Mouse (Mus musculus) heart, postnatal 10 days (tissue): ENCODE measurements around the gene Olfr1416. TPM values are rescaled to one million over a fixed set of nuclear protein-coding genes. Genes with fewer than 3 reads are reported as not detected.
"Not testable (repeated sequence)": the region's sequence is repeated elsewhere in the genome, so short reads cannot be mapped to it uniquely, and the experiment has no call there.

ENCODE experiments used
- DNase-seq, 2 experiments: peaks; one replicate each; pipeline ENCODE4 v3.0.0; 2021
- intact Hi-C: fragments of 180-260 bp; cut with DNase I; formaldehyde crosslinking; loops from one replicate; pipeline ENCODE4 v1.15.1; 2025
- total RNA-seq, 2 experiments: library from RNA; stranded (reverse); gene quantifications; 2 replicates each; pipeline ENCODE4 v1.2.3; 2021

The Olfr1416 gene
- total RNA-seq = not detected

- intact Hi-C loops = no loop called here
- no peak for DNase-seq
Measured at GRCm38 (mm10) chr1:92485013-92485412, at the start of gene Olfr1416. TSS of gene Olfr1416 (minus strand) at chr1:92485113.

DNA sequence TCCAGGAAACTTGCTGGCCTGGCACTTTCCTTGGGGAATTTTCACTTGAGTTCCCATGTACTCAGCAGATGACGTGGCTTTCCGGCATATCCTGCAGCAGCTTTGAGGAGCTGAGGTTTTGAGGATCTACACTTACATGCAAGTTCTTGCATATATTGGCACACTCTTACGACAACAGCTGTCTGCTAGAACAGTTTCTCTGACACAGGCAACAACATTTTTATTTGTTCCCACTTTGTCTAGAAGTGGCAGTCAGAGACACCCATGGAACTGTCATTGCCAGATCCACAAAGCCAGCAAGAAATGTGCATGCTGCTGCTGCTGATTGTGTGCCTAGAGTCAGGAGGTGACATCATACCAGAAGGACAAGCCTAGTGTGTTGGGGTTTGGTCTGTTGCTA, 38.9 kb upstream of the Olfr1416 start:
- no peak for DNase-seq
- intact Hi-C loops = loop anchor here (5.0 kb wide), 2 partner anchors 124 to 309 kb away; partner anchors contain the start of genes Gpc1 and Otos

GRCm38 (mm10) chr1:92521376-92521775, 36.5 kb upstream of the Olfr1416 start:
- peak; percentile 19 to 58 for DNase-seq
- intact Hi-C loops = loop anchor here (1.0 to 5.0 kb wide), 3 partner anchors 89 to 311 kb away; partner anchors contain the start of genes Gpc1 and Otos

- no peak for DNase-seq
- intact Hi-C loops = no loop called here
Measured at GRCm38 (mm10) chr1:92519046-92519445, 34.1 kb upstream of the Olfr1416 start.

GRCm38 (mm10) chr1:92518561-92518960, 33.6 kb upstream of the Olfr1416 start, which contains the start of gene Olfr1414:
TSS of gene Olfr1414 (minus strand) at chr1:92518661.
- intact Hi-C loops = no loop called here
- no peak for DNase-seq

DNA sequence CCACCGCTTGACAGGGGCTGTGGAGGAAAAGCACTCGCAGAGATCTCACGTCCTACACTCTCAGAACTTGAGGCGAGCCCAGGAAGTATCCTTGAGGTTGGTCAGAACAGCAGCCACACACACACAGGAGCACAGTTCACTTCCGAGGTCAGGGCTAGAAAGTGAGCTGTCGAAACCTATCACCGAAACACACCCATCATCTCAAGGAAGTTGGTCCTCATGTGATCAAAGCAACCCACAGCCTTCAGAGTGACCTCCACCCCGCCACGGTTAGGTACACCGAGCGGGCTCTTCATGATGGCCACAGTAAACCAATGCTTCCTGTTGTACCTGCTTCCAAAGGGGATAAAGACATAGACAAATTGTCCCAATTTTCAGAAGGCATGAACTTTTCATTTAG, 30.5 kb upstream of the Olfr1416 start:
- intact Hi-C loops = no loop called here

DNA sequence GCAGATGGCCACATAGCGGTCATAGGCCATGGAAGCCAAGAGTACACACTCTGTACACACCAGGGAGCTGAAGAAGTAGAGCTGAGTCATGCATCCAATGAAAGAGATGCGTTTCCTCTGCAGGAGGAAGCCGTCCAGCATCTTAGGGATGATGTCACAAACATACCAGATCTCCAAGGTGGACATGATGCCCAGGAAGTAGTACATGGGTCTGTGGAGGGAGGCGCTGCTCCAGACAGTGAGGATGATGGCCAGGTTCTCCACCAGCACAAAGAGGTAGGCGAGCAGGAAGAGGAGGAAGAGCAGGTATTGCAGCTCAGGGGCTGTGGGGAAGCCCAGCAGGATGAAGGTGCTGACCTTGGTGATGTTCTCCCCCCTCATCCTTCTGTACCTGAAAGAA, 26.7 kb upstream of the Olfr1416 start:
- intact Hi-C loops, DNase-seq: not testable (repeated sequence)

More for the DNA sequence above, 30.5 kb upstream of the Olfr1416 start:
- no peak for DNase-seq

DNA sequence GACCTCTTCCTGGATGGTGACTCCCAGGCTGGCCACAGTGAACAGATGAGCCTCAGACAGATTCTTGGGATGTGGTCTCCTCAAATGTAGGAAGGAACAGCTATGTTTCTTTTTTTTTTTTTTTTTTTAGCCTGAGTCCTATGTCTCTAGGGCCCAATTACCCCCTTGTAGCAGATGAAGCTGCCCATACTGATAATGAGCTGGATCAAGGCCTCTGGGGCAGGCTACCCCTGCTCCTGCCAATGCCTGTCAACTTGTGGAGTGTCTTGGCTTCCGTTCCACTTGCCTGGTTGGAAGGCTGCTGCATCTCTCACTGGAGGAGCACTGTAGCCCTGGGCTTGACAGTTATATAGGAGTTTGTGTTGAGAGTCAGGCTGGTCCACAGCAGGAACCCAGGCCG, 11.1 kb upstream of the Olfr1416 start, which contains the start of gene Olfr1415:
TSS of gene Olfr1415 (minus strand) at position 101 of the 400 bp plus-strand sequence.
- intact Hi-C loops = no loop called here
- DNase-seq = no peak

GRCm38 (mm10) chr1:92474066-92474578, 10.8 kb downstream of the Olfr1416 start:
- DNase-seq = no peak
- intact Hi-C loops = no loop called here

DNA sequence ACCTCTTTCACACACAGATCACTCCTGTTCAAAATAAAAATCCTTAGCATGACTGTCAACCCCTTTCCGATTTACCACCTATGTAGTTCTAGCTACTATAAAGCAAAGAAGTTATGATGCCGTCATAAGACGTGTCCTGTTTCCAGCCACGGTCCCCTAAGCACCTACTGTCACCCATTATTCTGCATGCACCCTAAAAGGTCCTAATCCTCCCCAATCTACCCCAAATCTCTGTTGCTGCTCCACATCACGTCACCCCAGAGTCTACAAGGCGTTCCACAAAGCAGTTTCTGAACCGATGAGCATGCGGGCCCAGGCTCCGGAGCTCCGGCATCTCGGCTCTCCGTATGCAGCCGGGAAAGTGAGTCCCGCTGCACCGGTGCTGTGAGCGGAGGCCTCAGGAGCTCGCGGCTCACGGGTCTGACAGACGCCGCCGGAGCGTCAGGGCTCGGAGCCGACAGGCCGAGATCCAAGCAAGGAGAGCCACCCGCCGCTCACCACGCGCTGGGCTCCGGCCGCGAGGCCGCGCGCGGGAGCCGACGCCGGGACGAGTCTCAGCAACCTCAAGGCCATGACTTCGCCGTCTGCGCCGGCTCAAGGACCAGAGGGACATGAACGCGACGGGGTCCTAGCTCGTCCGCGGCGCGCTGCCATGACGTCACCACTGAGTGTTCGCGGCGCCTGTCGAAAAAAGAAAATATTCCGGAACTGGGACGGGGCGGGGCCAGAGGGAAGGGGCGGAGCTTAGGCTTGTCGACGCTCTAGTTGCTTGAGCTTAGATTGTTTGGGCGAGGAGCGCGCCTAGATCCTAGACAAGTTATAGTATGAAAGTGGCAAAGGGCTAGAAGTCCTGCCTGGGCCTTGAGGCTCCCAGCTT, 11.5 kb downstream of the Olfr1416 start, which contains the start of gene Ndufa10:
TSS of gene Ndufa10 (minus strand) at position 696 of the 877 bp plus-strand sequence.
- peak; percentile 94 to 97 for DNase-seq
- intact Hi-C loops = no loop called here

DNA sequence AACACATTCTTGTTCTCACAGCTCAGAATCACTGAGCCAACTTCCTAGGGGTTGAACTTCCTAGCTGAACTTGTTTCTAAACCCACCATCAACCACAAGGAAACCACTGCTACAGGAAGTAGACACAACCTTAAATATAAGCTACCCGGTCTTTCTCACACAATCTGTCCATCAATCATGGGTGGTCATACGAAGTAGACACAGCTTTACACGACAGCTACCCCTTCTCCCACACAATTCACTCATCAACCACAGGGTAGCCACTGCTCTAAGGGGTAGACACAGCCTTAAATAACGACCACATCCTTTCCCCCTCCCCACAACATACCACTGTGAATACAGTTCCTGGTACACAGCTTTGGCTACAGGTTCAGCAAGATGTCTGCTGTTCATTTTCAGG, 16.0 kb downstream of the Olfr1416 start:
- DNase-seq = no peak
- intact Hi-C loops = no loop called here

DNA sequence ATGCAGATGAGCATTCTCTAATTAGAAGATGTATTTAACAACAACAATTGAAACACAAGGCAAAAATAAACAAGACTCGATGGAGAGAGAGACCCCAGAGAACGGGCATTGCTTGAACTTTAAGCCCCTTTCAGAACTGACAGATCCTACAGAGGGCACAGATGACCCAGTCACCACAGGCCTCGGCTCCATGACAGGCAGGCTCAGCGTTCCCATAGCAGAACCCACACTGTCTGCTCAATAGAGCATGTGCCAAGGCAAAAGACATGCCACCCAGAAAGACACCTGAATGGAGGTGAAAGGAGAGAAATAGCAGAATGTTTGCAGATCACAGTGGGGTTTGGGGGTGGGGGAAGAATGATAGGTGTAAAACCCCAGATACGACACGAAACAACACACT, 26.5 kb downstream of the Olfr1416 start:
- DNase-seq = no peak
- intact Hi-C loops = loop anchor here (5.0 kb wide), 1 partner anchor 546 kb away; no protein-coding TSS in a partner anchor

- intact Hi-C loops = loop anchor here (5.0 kb wide), 1 partner anchor 545 kb away; no protein-coding TSS in a partner anchor
- no peak for DNase-seq
Measured at GRCm38 (mm10) chr1:92457758-92458157, 27.2 kb downstream of the Olfr1416 start.

- peak; percentile 16 to 31 for DNase-seq
- intact Hi-C loops = loop anchor here (1.0 to 5.0 kb wide), 2 partner anchors 277 to 492 kb away; no protein-coding TSS in a partner anchor
Measured at GRCm38 (mm10) chr1:92453751-92454445, 31.0 kb downstream of the Olfr1416 start.

GRCm38 (mm10) chr1:92448293-92448692, 36.6 kb downstream of the Olfr1416 start:
- peak; percentile 31 to 35 for DNase-seq
- intact Hi-C loops = no loop called here

- intact Hi-C loops = no loop called here
- no peak for DNase-seq
Measured at GRCm38 (mm10) chr1:92441453-92442063, 43.4 kb downstream of the Olfr1416 start.

- intact Hi-C loops = no loop called here
- DNase-seq = no peak
Measured at GRCm38 (mm10) chr1:92440066-92440750, 44.7 kb downstream of the Olfr1416 start.

DNA sequence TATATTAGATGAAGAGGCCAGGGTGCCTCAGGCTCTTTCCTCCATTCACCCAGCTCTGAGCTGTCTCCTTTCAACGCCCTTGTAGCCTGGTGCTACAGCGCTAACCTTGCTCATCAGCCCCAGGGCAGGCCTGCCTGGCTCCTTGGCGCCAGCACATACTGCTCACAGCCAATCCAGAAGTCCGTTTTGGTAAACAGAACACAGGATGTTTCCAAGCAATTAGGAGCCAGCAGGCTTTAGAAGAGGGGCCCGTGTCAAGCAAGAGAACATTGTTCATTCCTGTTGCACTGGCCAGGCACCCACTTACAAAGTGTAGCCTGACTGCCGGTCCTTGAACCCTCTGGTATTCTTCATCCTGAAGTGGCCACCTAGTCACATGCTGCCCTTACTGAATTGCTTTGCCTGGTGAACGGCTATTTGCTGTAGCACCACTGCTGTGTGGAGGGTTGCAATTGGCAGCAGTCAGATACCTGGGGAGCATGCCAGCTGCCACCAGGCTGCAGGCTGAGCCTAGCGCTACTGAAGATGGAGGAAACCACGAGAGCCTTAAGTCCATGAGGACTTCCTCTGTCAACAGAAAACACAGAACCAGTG, 47.1 kb downstream of the Olfr1416 start:
- intact Hi-C loops = loop anchor here (5.0 kb wide), 1 partner anchor 60 kb away; no protein-coding TSS in a partner anchor
- DNase-seq = peak; percentile 73 to 81

DNA sequence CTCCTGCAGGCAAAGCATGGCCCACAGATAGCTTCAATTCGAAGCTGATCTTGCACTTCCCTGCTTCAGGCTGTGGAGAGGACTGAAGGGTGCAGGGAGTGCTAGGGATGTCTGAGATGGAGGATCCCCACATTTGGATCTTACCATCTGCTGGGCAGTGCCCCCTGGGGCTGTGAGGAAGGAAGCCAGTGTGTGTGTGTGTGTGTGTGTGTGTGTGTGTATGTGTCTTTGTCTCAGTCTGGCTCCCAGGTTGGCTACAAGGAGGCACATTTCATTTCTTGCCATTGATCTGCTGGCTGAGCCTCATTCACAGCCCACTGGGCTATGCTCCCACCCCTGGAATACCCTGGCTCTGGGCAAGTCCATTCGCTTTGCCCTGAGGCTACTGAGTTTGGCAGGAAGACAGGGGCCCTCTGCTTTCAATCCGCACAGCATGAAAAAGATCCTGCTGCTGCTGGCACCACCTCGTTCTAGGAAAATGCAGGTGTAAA, 48.0 kb downstream of the Olfr1416 start:
- intact Hi-C loops = loop anchor here (5.0 kb wide), 1 partner anchor 60 kb away; no protein-coding TSS in a partner anchor
- DNase-seq = peak; percentile 20 to 25
